Comparison of ENCODE assay signal across 10 mouse cellular contexts in genomic region chr7:142549941-142550763, GRCm38 (mm10). TPM values are rescaled to one million over a fixed set of nuclear protein-coding genes. Genes with fewer than 3 reads are reported as not detected.
DNase-seq lines count a peak whose midpoint lies in the region; ATAC-seq and TF ChIP-seq lines count a peak whose summit lies in the region.
"Had no signal": no experiment of that assay in that cellular context is flagged by ENCODE, and none has a peak within 500 bp of the region (broad histone marks: within the 10 kb centered on the region; RNA-seq: fewer than 3 reads in every experiment).

No protein-coding gene starts in this region.

- H3K9ac ChIP-seq in hindbrain, postnatal 0 days (replicated peaks; ENCODE audit: low read length): no peak overlapping the region
- no peak overlapping the region for H3K9ac ChIP-seq in hindbrain, embryonic 13.5 days
- H3K9ac ChIP-seq in heart, postnatal 0 days (replicated peaks; ENCODE audit: low read depth, low read length): no peak overlapping the region

- WGBS in hindbrain, postnatal 0 days: 73% methylated on average over 10 of the region's 10 CpGs
- WGBS in hindbrain, embryonic 13.5 days: 90% methylated on average over 10 of the region's 10 CpGs
- 65% methylated on average over 10 of the region's 10 CpGs for WGBS in heart, postnatal 0 days

- peaks cover 5% of the 10 kb centered on the region; the same call in 1 of the 2 replicates for H3K36me3 ChIP-seq in hindbrain, postnatal 0 days (ENCODE audit: insufficient read depth, low read length)
- H3K36me3 ChIP-seq in hindbrain, embryonic 13.5 days: peaks cover 6% of the 10 kb centered on the region
- H3K36me3 ChIP-seq in heart, postnatal 0 days (replicated peaks; ENCODE audit: control insufficient read depth, insufficient read depth, low read length): no peaks in the 10 kb centered on the region

- no peak overlapping the region for H3K4me3 ChIP-seq in hindbrain, postnatal 0 days (ENCODE audit: low read length)
- no peak overlapping the region for H3K4me3 ChIP-seq in hindbrain, embryonic 13.5 days
- no peak overlapping the region for H3K4me3 ChIP-seq in heart, postnatal 0 days (ENCODE audit: low read depth, low read length)

- no peaks in the 10 kb centered on the region for H3K9me3 ChIP-seq in hindbrain, postnatal 0 days (ENCODE audit: low read length)
- no peaks in the 10 kb centered on the region for H3K9me3 ChIP-seq in hindbrain, embryonic 13.5 days
- no peaks in the 10 kb centered on the region for H3K9me3 ChIP-seq in heart, postnatal 0 days (replicated peaks; ENCODE audit: control insufficient read depth, low read length)

- no peak for TF ChIP-seq EP300 in heart, postnatal 0 days (IDR thresholded peaks at IDR 0.05; ENCODE audit: low read depth)

- no peak overlapping the region for H3K27ac ChIP-seq in hindbrain, postnatal 0 days
- no peak overlapping the region for H3K27ac ChIP-seq in hindbrain, embryonic 13.5 days
- H3K27ac ChIP-seq in heart, postnatal 0 days (ENCODE audit: low read depth): no peak overlapping the region

- peak; percentile 66 for DNase-seq in hindbrain, postnatal 0 days (ENCODE audit: low spot score)
- peak; percentile 75 for DNase-seq in MN1 (ENCODE audit: low spot score)
- peak; percentile 40 to 64 for DNase-seq in cerebellum, postnatal 4 days (ENCODE audit: low spot score in 2 of 2)
- peak; percentile 71 for DNase-seq in heart, postnatal 0 days (ENCODE audit: low spot score)
- DNase-seq in frontal cortex, postnatal 25 days (ENCODE audit: low spot score in 2 of 2): no peak
- no peak for DNase-seq in right cerebral cortex, postnatal 36 days (ENCODE audit: low spot score in 2 of 2)
- no peak for DNase-seq in thymus, postnatal 36 days
- DNase-seq: lung, postnatal 36 days had no signal

- TF ChIP-seq CTCF in hindbrain, postnatal 0 days (IDR thresholded peaks at IDR 0.05; ENCODE audit: low read depth): peak; percentile 61
- TF ChIP-seq CTCF in heart, postnatal 0 days (IDR thresholded peaks at IDR 0.05; ENCODE audit: low read depth): peak; percentile 83

- peaks cover 8% of the 10 kb centered on the region; the same call in 1 of the 2 replicates for H3K4me1 ChIP-seq in hindbrain, postnatal 0 days (ENCODE audit: insufficient read depth, low read length)
- peaks cover 26% of the 10 kb centered on the region for H3K4me1 ChIP-seq in hindbrain, embryonic 13.5 days (replicated peaks)
- peaks cover 17% of the 10 kb centered on the region; the same call in 1 of the 2 replicates for H3K4me1 ChIP-seq in heart, postnatal 0 days (ENCODE audit: control insufficient read depth, insufficient read depth)

- ATAC-seq in hindbrain, postnatal 0 days: no peak
- no peak for ATAC-seq in hindbrain, embryonic 13.5 days (ENCODE audit: low FRiP score)
- peak; percentile 82 for ATAC-seq in heart, postnatal 0 days (ENCODE audit: insufficient read depth, low read depth)

- no peak overlapping the region for H3K4me2 ChIP-seq in hindbrain, postnatal 0 days (ENCODE audit: low read depth, low read length)
- no peak overlapping the region for H3K4me2 ChIP-seq in hindbrain, embryonic 13.5 days
- no peak overlapping the region for H3K4me2 ChIP-seq in heart, postnatal 0 days (ENCODE audit: low read depth, low read length)

- H3K27me3 ChIP-seq in hindbrain, postnatal 0 days (ENCODE audit: insufficient read depth, low read length): no peaks in the 10 kb centered on the region
- no peaks in the 10 kb centered on the region for H3K27me3 ChIP-seq in hindbrain, embryonic 13.5 days
- H3K27me3 ChIP-seq in heart, postnatal 0 days (ENCODE audit: control insufficient read depth, insufficient read depth, low read length): no peaks in the 10 kb centered on the region

RNA-seq across cellular contexts. Expression of gene Mrpl23, which starts 17.7 kb away (rescaled TPM):
- total RNA-seq in hindbrain, postnatal 0 days (2014; rRNA removed): 64.0 and 69.3 TPM in 2 replicates
- 17.4 and 25.5 TPM in 2 replicates for polyA plus RNA-seq in hindbrain, postnatal 0 days (2015; fragmentation: Nextera tagmentation; extraction: Ambion mirVana)
- 16.9 and 19.5 TPM in 2 replicates for polyA plus RNA-seq in hindbrain, embryonic 13.5 days (2015; fragmentation: Nextera tagmentation; extraction: Ambion mirVana)
- 87.2 and 90.9 TPM in 2 replicates for total RNA-seq in heart, postnatal 0 days (2014; rRNA removed; ENCODE audit: low replicate concordance)
- 14.9 TPM in 2 replicates for polyA plus RNA-seq in heart, postnatal 0 days (2015; fragmentation: Nextera tagmentation; extraction: Ambion mirVana)

RNA-seq across cellular contexts. Expression of gene Tnnt3, which starts 51.5 kb away (rescaled TPM):
- total RNA-seq in hindbrain, postnatal 0 days (2014; rRNA removed): 1.3 and 4.7 TPM in 2 replicates
- 3.1 and 3.9 TPM in 2 replicates for polyA plus RNA-seq in hindbrain, postnatal 0 days (2015; fragmentation: Nextera tagmentation; extraction: Ambion mirVana)
- polyA plus RNA-seq in hindbrain, embryonic 13.5 days (2015; fragmentation: Nextera tagmentation; extraction: Ambion mirVana): 1.1 and 2.5 TPM in 2 replicates
- total RNA-seq in heart, postnatal 0 days (2014; rRNA removed; ENCODE audit: low replicate concordance): 0.73 and 11.0 TPM in 2 replicates
- 2.5 and 3.2 TPM in 2 replicates for polyA plus RNA-seq in heart, postnatal 0 days (2015; fragmentation: Nextera tagmentation; extraction: Ambion mirVana)
- polyA plus RNA-seq: small intestine, adult 2 months had no signal

Comparison
In these comparisons a context has a peak if more than half of its experiments do, and no peak if none do; other contexts are left out.
1. DNase-seq: peak in hindbrain, postnatal 0 days (single experiment), MN1 (single experiment), cerebellum, postnatal 4 days (2 of 2) and heart, postnatal 0 days (single experiment); none in frontal cortex, postnatal 25 days (0 of 2), right cerebral cortex, postnatal 36 days (0 of 2) and thymus, postnatal 36 days (0 of 2).